Mouse (Mus musculus) stomach, embryonic 16.5 days (tissue): ENCODE data around the gene Lamc1. TPM values are rescaled to one million over a fixed set of nuclear protein-coding genes. Genes with fewer than 3 reads are reported as not detected.

Source experiments
- ATAC-seq: fragments of 200-750 bp; cut with Nextera tagmentation; 2 replicates; pipeline ENCODE4 v1.8.0; 2017; ENCODE audit warnings: moderate number of reproducible peaks, moderate TSS enrichment; ENCODE audit not compliant: insufficient read depth, low FRiP score
- H3K27ac ChIP-seq: fragments of 300-500 bp; sonication (generic); 2 replicates; pipeline ENCODE4 v1.5.1; 2014; ENCODE audit warnings: low read length
- H3K27me3 ChIP-seq: fragments of 300-500 bp; sonication (generic); 2 replicates; pipeline ENCODE4 v1.6.1; 2014; ENCODE audit warnings: low read length, control low read depth, mixed read lengths; ENCODE audit not compliant: control insufficient read depth, insufficient read depth
- H3K36me3 ChIP-seq: fragments of 300-500 bp; sonication (generic); 2 replicates; pipeline ENCODE4 v1.6.1; 2014; ENCODE audit warnings: low read length; ENCODE audit not compliant: control insufficient read depth, insufficient read depth
- H3K4me1 ChIP-seq: fragments of 300-500 bp; sonication (generic); 2 replicates; pipeline ENCODE4 v1.6.1; 2014; ENCODE audit warnings: low read length, control low read depth, mixed read lengths; ENCODE audit not compliant: control insufficient read depth, insufficient read depth
- H3K4me2 ChIP-seq: fragments of 300-500 bp; sonication (generic); 2 replicates; pipeline ENCODE4 v1.6.1; 2014; ENCODE audit warnings: low read depth, low read length, mixed read lengths
- H3K4me3 ChIP-seq: fragments of 300-500 bp; sonication (generic); replicated peaks from 2 replicates; pipeline ENCODE4 v1.5.1; 2014; ENCODE audit warnings: mild to moderate bottlenecking, low read length
- H3K9ac ChIP-seq: fragments of 300-500 bp; sonication (generic); 2 replicates; pipeline ENCODE4 v1.6.1; 2014; ENCODE audit warnings: low read length
- H3K9me3 ChIP-seq: fragments of 300-500 bp; sonication (generic); replicated peaks from 2 replicates; pipeline ENCODE4 v1.6.1; 2016; ENCODE audit warnings: low read length, control low read depth; ENCODE audit not compliant: control insufficient read depth
- WGBS: fragments of 180-500 bp; shearing (Covaris S2); extraction: QIAGEN DNeasy Blood & Tissue Kit; methylation state at CpG from one replicate; pipeline ENCODE4 v1.1.7; 2014; 5-methylcytosine and 5-hydroxymethylcytosine counted together
- polyA plus RNA-seq: library from polyadenylated mRNA; unstranded; fragments of >200 nt; fragmentation: Nextera tagmentation; extraction: Ambion mirVana; gene quantifications from 2 replicates; pipeline ENCODE4 v1.2.1, GENCODE M21; 2015

Gene Lamc1
- polyA plus RNA-seq, 1 experiment from 2014 or later: 63.4 TPM

DNA sequence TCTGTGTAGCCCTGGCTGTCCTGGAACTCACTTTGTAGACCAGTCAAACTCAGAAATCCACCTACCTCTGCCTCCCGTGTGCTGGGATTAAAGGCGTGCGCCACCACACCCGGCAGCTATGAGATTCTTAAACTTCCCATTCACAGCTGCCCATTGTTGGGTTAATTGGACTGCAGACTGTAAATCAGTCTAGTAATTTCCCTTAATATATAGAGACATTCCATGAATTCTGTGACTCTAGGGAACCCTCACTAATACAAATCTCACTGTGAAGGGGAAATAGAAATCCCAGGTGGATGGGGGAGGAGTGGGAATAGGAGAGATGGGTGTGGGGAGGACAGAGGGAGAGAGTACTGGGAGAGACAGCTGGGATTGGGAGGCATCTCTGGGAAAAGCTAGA, 29.3 kb upstream of the Lamc1 start:
- Histone ChIP-seq H3K9ac (no peak overlapping the region), H3K4me1 (no peaks in the 10 kb centered on the region), H3K4me2 (no peak overlapping the region), H3K27me3 (no peaks in the 10 kb centered on the region), H3K4me3 (no peak overlapping the region), H3K9me3 (peaks cover 4% of the 10 kb centered on the region; the same call in 1 of the 2 replicates), H3K36me3 (no peaks in the 10 kb centered on the region), H3K27ac (no peak overlapping the region)
- no peak for ATAC-seq
- WGBS: 89% methylated on average over 4 of the region's 4 CpGs

DNA sequence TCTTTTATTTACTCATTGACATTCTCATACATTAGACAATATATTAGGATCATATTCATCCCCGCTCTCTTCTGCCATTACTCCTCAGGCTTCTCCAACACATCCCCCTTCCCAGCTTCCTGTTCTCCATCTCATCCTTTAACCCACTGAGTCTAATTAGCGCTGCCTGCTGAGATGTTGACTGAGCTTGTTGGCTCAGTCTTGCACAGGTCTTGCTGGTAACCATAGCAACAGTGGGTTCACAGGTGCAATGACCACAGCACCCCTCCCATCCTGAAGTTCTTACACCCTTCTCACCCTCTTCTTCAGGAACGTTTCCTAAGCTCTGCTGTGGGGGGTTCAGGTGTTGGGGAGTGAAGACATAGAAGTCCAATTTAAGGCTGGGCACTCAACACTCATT, 28.0 kb upstream of the Lamc1 start:
- 45% methylated on average over 3 of the region's 3 CpGs for WGBS
- no peak for ATAC-seq

GRCm38 (mm10) chr1:153357218-153357617, 24.6 kb upstream of the Lamc1 start:
- Histone ChIP-seq H3K27ac (no peak overlapping the region), H3K4me3 (no peak overlapping the region), H3K4me1 (peaks cover 7% of the 10 kb centered on the region; the same call in 1 of the 2 replicates), H3K27me3 (no peaks in the 10 kb centered on the region), H3K9ac (no peak overlapping the region), H3K9me3 (no peaks in the 10 kb centered on the region), H3K4me2 (no peak overlapping the region), H3K36me3 (no peaks in the 10 kb centered on the region)
- 95% methylated on average over 1 of the region's 1 CpGs for WGBS
- ATAC-seq: no peak

More for the DNA sequence above, 28.0 kb upstream of the Lamc1 start:
- no peaks in the 10 kb centered on the region for H3K36me3 ChIP-seq
- peaks cover 2% of the 10 kb centered on the region; the same call in 1 of the 2 replicates for H3K4me1 ChIP-seq
- peaks cover 4% of the 10 kb centered on the region; the same call in 1 of the 2 replicates for H3K9me3 ChIP-seq
- no peak overlapping the region for H3K9ac ChIP-seq
- no peak overlapping the region for H3K4me2 ChIP-seq
- H3K27me3 ChIP-seq: no peaks in the 10 kb centered on the region
- no peak overlapping the region for H3K27ac ChIP-seq
- H3K4me3 ChIP-seq: no peak overlapping the region

DNA sequence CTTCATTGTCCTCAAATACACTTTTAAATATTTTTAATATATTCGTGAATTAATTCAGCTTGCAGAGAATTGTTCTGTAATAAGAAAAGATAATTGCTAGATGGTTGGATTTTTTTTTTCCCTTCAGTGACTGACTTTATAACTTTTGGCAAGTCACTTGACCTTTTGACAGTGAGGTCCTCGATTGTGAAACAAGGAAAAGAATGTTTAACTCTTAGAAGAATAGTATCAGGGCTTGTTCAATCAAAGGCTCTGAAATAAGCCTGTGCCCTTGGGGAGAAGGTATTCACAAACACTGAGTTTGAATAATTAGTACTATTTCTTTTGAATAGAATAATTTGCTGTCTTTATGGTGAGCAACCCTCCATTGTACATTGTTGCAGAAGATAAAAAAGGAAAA, 21.9 kb upstream of the Lamc1 start:
- Histone ChIP-seq H3K27me3 (no peaks in the 10 kb centered on the region), H3K36me3 (no peaks in the 10 kb centered on the region), H3K4me1 (peaks cover 7% of the 10 kb centered on the region; the same call in 1 of the 2 replicates), H3K4me2 (no peak overlapping the region), H3K4me3 (no peak overlapping the region), H3K9me3 (no peaks in the 10 kb centered on the region), H3K9ac (no peak overlapping the region), H3K27ac (no peak overlapping the region)
- WGBS: 48% methylated on average over 2 of the region's 2 CpGs
- ATAC-seq: no peak

DNA sequence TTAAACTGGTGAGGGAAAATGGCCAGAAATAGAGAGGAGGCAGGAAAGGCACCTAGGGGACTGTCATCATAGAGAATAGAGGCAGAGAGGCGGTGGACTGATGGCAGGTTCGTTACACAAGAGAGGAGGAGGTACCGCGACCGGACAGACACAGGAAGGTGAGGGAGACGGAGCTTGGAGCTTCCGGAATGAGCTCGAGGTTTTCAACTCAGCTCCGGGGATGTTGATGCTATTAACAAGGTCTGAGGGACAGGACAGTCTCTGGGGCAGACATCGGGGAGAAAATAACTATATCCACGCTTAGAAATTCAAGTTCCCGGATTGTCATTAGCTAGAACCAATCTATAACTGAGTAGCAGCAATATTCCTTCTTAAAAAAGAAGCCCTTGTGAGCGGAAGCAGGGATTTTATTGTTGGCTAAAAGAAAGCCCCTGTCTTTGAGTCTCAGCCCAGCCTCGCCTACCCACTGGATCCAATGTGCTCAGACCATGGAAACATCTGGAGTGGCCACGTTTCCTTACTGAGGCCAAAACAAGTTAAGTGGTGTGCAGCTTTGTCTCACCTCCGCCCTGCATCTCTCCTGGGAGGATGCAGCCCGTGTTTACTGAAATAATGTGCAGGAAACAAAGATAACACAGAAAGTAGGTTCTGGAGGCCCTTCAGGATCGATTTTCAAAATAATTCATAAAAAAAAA, 21.3 kb upstream of the Lamc1 start:
- 68% methylated on average over 18 of the region's 18 CpGs for WGBS
- H3K27me3 ChIP-seq: no peaks in the 10 kb centered on the region
- no peaks in the 10 kb centered on the region for H3K9me3 ChIP-seq
- H3K4me1 ChIP-seq: peaks cover 7% of the 10 kb centered on the region; the same call in 1 of the 2 replicates
- H3K4me2 ChIP-seq: no peak overlapping the region
- H3K27ac ChIP-seq: 0 out of 2 replicates have a peak overlapping the region, but pooled peaks have one; percentile 20
- ATAC-seq: no peak
- H3K9ac ChIP-seq: no peak overlapping the region
- no peaks in the 10 kb centered on the region for H3K36me3 ChIP-seq
- H3K4me3 ChIP-seq: no peak overlapping the region

DNA sequence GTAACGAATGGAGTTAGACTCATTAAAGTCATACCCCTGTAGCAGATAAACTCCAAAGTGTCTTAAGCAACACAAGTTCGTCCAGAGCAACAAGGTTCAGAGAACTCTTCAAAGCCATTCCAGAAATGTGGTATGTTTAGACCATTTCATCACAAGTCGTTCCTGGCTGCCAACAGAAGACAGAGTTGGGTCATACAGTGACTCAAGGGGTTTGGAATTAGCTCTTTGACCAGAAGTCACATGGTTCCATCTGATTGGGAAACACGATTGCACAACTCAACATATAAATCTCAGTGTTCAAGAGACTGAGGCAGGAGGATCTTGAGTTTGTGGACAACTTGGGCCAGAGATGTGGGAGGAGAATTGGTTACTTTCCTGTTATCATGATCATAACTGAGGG, 18.4 kb upstream of the Lamc1 start:
- 67% methylated on average over 4 of the region's 4 CpGs for WGBS
- H3K4me3 ChIP-seq: no peak overlapping the region
- no peaks in the 10 kb centered on the region for H3K9me3 ChIP-seq
- H3K4me1 ChIP-seq: peaks cover 7% of the 10 kb centered on the region; the same call in 1 of the 2 replicates
- H3K4me2 ChIP-seq: no peak overlapping the region
- no peaks in the 10 kb centered on the region for H3K36me3 ChIP-seq
- no peak overlapping the region for H3K27ac ChIP-seq
- no peak for ATAC-seq
- no peaks in the 10 kb centered on the region for H3K27me3 ChIP-seq
- no peak overlapping the region for H3K9ac ChIP-seq

- WGBS: 65% methylated on average over 3 of the region's 3 CpGs
Measured at GRCm38 (mm10) chr1:153347726-153348125, 15.1 kb upstream of the Lamc1 start.

DNA sequence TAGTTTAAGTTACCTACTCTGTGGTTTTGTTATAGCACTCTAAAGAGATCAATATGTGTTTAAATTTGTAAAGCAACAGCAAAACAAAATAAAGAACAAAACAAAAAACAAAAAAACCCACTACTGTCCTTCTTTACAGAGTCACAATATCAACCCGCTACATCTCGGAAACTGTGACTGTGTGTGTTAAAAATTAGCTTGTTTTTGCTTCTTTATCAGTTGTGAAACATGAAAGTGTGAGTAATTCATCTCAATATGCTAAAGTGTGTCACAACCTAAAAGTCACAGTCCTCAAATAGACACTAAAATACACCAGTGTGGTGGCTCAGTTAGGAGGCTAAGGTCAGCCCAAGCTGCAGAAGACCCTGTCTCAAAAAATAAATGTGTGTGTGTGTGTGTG, 14.5 kb upstream of the Lamc1 start:
- no peaks in the 10 kb centered on the region for H3K9me3 ChIP-seq
- H3K4me2 ChIP-seq: no peak overlapping the region
- H3K4me1 ChIP-seq: no peaks in the 10 kb centered on the region
- no peak overlapping the region for H3K4me3 ChIP-seq
- ATAC-seq: no peak
- no peak overlapping the region for H3K9ac ChIP-seq
- 93% methylated on average over 2 of the region's 2 CpGs for WGBS
- H3K36me3 ChIP-seq: no peaks in the 10 kb centered on the region
- H3K27me3 ChIP-seq: no peaks in the 10 kb centered on the region
- no peak overlapping the region for H3K27ac ChIP-seq

More at GRCm38 (mm10) chr1:153347726-153348125, 15.1 kb upstream of the Lamc1 start:
- H3K4me1 ChIP-seq: no peaks in the 10 kb centered on the region
- no peaks in the 10 kb centered on the region for H3K9me3 ChIP-seq
- H3K27ac ChIP-seq: no peak overlapping the region
- no peak for ATAC-seq
- H3K36me3 ChIP-seq: no peaks in the 10 kb centered on the region
- H3K4me3 ChIP-seq: no peak overlapping the region
- H3K4me2 ChIP-seq: no peak overlapping the region
- no peaks in the 10 kb centered on the region for H3K27me3 ChIP-seq
- H3K9ac ChIP-seq: no peak overlapping the region

DNA sequence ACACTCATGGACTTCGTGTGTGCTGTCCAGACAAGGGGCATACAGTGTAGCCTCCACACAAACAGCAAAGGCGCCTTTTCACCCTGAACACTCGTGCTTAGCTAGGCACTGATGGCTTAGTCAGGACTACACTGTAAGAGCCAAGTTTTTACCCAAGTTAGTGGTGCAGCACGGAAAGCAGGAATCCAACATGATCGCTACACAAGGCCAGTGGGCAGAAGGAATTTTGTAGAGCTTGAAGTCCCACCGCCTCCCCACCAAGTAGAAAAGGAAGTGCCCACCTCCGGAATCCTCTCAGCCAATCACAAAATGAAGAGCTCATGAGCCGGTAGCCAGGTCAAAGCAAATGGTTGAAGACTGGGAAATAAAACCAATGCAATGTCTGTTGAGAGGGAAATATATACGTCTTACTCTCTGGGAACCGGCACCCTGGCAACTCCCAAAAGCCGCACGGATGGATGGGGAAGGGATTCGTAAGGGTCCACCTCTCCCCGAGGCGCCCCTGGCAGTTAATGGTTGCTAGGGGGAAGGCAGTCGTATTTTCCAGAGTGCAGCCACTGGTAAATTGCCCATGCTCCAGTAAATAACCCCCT, 13.2 kb upstream of the Lamc1 start:
- Histone ChIP-seq H3K4me3 (no peak overlapping the region), H3K27me3 (no peaks in the 10 kb centered on the region), H3K9me3 (no peaks in the 10 kb centered on the region), H3K27ac (no peak overlapping the region), H3K4me1 (no peaks in the 10 kb centered on the region), H3K9ac (no peak overlapping the region), H3K36me3 (no peaks in the 10 kb centered on the region), H3K4me2 (no peak overlapping the region)
- 73% methylated on average over 16 of the region's 16 CpGs for WGBS
- ATAC-seq: no peak
